Mouse (Mus musculus): ENCODE data around the gene Trim30a.
"Not testable (repeated sequence)": the region's sequence is repeated elsewhere in the genome, so short reads cannot be mapped to it uniquely, and the experiment has no call there.

Trim30a gene

DNA sequence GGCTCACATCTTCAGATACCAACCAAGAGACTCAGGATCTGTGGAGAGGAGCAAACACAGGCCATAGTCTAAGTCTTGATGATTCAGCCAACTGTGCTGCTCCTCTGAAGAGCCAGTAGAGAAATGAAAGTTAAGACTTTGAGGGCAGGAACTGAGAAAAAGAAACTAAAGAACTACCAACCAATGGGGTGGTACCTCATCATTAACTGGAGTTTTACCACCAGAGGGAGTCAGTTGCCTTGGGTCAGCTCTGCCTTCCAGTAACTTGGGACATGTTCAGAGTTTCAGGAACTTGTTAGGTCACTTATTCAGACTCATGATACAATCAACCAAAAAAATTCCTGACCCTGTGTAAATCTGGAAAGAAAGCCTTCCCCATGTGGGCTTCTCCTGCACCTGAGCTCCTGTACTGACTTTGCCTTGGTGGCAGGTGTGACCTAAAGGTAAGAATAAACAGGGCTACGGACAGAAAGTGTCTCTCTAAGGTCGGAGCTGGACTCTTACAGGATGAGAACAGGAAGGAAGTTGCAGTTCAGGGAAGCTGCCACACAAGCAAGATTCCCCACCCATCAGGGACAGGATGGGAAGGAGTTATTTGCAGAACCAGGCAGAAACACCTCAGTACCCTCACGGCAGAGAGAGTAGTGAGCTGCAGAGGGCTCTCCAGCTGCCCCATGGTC is at the start of gene Trim30a:
Gene Trim30a, minus strand, starts transcription at position 129 of the 680 bp plus-strand sequence.
- peak; percentile 18 for DNase-seq (ENCODE audit: low spot score)

DNA sequence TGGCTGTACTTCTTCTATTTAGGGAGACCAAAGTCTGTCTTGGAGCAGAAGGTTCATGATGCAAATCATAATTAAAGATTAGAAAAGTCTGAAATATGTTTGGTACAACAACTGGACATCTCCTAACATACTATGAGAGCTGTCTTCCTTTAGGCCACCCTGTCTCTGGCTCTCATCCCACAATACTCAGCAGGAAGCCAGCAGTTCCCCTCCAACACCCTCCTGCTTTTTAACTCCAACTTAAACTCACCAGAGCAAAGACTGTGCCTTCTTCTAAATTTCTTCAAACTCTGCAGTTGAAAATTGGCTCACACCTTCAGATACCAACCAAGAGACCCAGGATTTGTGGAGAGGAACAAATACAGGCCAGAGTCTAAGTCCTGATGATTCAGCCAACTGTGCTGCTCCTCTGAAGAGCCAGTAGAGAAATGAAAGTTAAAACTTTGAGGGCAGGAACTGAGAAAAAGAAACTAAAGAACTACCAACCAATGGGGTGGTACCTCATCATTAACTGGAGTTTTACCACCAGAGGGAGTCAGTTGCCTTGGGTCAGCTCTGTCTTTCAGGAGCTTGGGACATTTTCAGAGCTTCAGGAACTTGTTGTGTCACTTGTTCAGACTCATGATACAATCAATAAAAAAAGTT is 42.5 kb upstream of the Trim30a start, which contains the start of gene Trim30d:
Gene Trim30d, minus strand, starts transcription at position 429 of the 645 bp plus-strand sequence.
- DNase-seq (ENCODE audit: low spot score): peak; percentile 2

DNA sequence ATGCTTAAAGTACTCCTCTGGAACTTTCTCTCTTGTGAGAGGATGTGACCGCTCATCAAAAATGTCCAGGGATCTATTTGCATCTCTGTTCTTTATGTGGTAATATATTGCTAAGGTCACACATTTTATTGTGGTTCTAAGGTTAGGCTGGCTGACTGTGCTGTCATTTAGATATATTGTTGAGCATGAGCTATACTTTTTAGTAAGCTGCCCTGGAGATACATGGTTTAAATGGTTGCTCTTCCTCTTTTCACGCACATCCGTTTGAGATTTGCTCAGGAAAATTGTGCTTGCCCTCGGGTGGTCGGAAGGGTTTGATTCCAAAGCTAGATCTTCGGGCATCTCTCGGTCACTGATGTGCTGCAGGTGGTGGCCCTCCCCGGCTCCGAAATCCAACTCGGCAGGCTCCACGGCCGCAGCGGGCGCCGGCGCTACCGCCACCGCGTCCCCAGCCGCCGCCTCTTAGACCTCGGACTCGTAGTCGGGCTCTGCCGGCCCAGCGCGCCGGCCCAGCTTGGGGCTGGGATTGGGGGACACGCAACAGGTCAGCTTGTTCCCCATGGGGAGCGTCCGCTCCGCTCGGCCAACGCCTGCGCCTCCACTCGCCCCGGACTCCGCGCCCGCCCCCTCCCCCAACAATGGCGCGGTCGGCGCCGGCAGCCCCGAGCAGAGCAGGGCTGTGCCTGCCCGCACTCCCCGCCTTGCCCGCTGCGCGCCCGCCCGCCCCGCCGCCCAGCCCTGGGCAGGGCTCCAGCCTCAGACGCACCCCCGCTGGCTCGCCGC is 36.8 kb upstream of the Trim30a start:
- DNase-seq (ENCODE audit: low spot score): no peak

DNA sequence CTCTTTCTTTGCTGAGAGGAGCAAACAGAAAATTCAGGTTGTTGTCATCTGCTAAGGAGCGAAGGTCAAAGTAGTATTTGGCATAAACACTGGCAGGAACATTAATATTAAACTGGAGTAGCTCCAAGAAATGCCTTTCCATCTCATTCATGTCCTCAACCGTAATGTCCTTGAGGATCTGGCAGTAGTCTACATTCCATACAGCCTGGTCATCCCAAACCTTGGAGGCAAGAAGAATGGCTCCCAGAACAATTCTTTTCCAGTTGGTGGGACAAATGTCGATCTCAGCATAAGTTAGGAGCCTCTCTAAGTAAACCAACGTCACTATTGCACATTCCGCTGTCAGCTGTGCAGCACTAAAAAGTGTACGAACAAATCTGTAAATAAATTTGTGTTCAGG is 36.2 kb upstream of the Trim30a start:
- not testable (repeated sequence) for DNase-seq (ENCODE audit: low spot score)

DNA sequence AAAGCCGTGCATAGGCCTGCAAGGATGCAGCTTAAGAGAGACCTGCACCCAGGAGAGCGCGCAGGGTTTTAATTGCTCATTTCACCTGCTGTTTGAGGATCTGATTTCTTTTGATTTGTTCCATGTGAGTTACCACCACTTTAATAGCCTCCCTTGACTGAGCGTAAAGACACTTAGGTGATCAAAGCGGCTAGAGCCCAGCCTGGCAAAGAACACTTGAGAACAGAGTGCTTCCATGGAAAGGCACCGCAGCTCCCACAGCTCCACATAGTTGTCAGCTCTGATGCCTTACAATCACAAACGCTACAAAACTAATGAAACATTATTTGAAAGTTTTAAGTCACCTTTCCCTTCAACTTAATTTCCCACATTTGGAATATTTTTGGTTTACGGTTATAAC is 34.5 kb upstream of the Trim30a start:
- DNase-seq (ENCODE audit: low spot score): not testable (repeated sequence)

DNA sequence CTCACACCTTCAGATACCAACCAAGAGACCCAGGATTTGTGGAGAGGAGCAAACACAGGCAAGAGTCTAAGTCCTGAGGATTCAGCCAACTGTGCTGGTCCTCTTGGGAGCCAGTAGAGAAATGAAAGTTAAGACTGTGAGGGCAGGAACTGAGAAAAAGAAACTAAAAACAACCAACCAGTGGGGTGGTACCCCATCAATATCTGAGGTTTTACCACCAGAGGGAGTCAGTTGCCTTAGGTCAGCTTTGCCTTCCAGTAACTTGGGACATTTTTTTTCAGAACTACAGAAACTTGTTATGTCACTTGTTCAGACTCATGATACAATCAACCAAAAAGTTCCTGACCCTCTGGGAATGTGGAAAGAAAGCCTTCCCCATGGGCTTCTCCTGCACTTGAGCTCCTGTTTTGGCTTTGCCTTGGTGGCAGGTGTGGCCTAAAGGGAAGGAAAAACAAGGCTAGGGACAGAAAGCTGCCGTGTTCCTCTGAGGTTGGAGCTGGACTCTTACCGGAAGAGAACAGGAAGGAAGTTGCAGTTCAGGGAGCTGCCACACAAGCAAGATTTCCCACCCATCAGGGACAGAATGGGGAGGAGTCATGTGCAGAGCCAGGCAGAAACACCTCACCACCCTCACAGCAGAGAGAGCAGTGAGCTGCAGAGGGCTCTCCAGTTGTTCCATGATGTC is 18.9 kb downstream of the Trim30a start:
- DNase-seq (ENCODE audit: low spot score): peak; percentile 8

DNA sequence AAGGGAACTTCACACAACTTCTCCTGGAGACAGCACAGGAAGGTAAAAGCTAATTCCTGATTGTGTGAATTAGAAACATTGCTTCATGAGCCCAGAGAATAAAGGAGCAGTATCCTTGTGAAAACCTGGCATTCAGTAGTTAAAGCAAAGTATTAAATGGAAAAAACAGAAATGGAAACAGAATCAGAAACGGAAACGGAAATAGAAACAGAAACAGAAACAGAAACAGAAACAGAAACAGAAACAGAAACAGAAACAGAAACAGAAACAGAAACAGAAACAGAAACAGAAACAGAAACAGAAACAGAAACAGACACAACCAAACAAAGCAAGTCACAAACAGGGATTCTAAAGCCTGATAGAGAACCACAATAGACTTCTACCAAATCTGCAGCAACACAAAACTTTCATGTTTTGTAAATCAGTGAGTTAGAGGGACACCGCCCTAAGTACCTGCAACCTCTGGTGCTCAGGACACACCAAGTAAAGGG is 60.5 kb downstream of the Trim30a start:
- DNase-seq (ENCODE audit: low spot score): no peak

DNA sequence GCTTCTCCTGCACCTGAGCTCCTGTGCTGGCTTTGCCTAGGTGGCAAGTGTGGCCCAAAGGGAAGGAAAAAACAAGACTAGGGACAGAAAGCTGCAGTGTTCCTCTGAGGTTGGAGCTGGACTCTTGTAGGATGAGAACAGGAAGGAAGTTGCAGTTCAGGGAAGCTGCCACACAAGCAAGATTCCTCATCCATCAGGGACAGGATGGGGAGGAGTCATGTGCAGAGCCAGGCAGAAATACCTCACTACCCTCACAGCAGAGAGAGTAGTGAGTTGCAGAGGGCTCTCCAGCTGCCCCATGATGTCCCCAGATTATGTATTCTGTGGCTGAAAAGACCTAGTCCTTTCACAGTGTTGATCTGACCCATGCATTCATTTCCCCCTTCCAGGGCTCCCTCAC is 63.9 kb downstream of the Trim30a start:
- no peak for DNase-seq (ENCODE audit: low spot score)

DNA sequence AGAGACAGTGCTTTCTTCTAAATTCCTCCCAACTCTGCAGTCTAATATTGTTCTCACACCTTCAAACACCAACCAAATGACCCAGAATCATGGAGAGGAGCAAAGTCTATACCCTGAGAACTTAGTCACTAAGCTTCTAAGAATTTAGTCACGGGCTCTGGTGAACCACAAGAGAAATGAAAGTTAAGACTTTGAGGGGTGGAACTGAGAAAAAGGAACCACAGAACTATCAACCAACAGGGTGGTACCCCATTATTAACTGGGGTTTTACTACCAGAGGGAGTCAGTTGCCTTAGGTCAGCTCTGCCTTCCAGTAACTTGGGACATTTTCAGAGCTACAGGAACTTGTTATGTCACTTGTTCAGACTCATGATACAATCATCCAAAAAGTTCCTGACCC is 64.3 kb downstream of the Trim30a start, which contains the start of gene Trim30c:
Gene Trim30c, minus strand, starts transcription at position 140 of the 400 bp plus-strand sequence.
- no peak for DNase-seq (ENCODE audit: low spot score)

DNA sequence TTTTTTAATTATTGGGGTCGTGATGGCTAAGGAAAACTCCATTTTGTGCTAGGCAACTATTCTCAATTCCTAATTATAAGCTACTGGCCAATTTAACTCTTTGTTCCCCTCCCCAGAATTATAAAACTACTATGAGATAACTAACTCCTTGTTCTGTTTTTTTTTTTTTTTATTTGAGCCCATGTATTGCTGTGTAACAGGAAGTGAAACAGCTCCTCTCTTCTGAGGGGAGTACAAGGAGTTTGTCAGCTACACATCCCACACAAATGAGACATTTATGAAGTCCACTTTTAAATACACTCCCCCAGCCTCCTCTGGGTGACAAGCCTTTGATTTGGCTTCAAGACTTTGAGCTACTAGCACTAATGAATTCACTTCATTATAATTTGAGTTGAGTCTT is 66.5 kb downstream of the Trim30a start:
- DNase-seq (ENCODE audit: low spot score): no peak

DNA sequence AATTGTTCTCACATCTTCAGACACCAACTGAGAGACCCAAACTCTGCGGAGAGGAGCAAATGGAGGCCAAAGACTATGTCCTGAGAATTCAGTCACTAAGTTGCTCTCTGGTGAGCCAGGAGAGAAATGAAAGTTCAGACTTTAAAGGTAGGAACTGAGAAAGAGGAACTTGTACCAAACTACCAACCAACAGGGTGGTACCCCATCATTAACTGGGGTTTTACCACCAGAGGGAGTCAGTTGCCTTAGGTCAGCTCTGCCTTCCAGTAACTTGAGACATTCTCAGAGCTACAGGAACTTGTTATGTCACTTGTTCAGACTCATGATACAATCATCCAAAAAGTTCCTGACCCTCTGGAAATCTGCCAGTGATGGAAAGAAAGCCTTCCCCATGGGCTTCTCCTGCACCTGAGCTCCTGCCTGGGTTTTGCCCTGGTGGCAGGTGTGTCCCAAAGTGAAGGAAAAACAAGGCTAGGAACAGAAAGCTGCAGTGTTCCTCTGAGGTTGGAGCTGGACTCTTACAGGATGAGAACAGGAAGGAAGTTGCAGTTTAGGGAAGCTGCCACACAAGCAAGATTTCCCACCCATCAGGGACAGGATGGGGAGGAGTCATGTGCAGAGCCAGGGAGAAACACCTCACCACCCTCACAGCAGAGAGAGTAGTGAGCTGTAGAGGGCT is 95.1 kb downstream of the Trim30a start, which contains the start of gene Trim30b:
Gene Trim30b, minus strand, starts transcription at position 149 of the 679 bp plus-strand sequence.
- DNase-seq (ENCODE audit: low spot score): peak; percentile 13

DNA sequence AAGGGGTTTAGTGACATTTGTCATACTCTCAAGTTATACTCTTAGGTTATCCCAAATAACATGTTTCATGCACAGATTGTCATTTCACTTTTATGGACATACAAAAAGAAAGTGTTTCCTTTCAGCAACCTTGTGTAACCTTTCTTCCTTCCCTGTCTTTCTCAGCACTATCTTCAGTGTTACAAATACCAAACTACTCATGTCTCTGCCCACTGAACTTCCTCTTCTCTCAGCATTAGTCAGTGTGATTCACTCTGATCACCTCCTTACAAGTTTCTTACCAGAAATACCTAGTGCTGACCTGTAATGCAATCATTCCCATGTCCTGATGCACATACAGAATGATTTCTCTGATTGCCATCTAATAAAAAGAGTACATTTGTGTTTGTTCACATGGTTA is 98.7 kb downstream of the Trim30a start:
- no peak for DNase-seq (ENCODE audit: low spot score)

All from layer of hippocampus, adult 11-12 months (tissue).